Mouse (Mus musculus) midbrain, embryonic 12.5 days (tissue): ENCODE measurements at regions not wholly inside any gene's neighbourhood (a gene's known extent, or its start where the extent isn't known, plus 50 kb on each side); places are given as distances from the start of the nearest gene placed in this dataset.

Experiments
- ATAC-seq: fragments of 200-750 bp; cut with Nextera tagmentation; 2 replicates; pipeline ENCODE4 v1.8.0; 2017; ENCODE audit warnings: low read depth, moderate TSS enrichment, moderate library complexity; ENCODE audit not compliant: low FRiP score
- H3K27ac ChIP-seq: fragments of 300-500 bp; sonication (generic); replicated peaks from 2 replicates; pipeline ENCODE4 v1.5.1; 2016; ENCODE audit warnings: mild to moderate bottlenecking
- H3K27me3 ChIP-seq: fragments of 300-500 bp; sonication (generic); 2 replicates; pipeline ENCODE4 v1.6.1; 2016; ENCODE audit warnings: mild to moderate bottlenecking
- H3K36me3 ChIP-seq: fragments of 300-500 bp; sonication (generic); 2 replicates; pipeline ENCODE4 v1.6.1; 2016
- H3K4me1 ChIP-seq: fragments of 300-500 bp; sonication (generic); 2 replicates; pipeline ENCODE4 v1.6.1; 2016
- H3K4me2 ChIP-seq: fragments of 300-500 bp; sonication (generic); replicated peaks from 2 replicates; pipeline ENCODE4 v1.6.1; 2016; ENCODE audit warnings: mild to moderate bottlenecking, moderate library complexity
- H3K4me3 ChIP-seq: fragments of 300-500 bp; sonication (generic); 2 replicates; pipeline ENCODE4 v1.5.1; 2016; ENCODE audit warnings: mild to moderate bottlenecking
- H3K9ac ChIP-seq: fragments of 300-500 bp; sonication (generic); replicated peaks from 2 replicates; pipeline ENCODE4 v1.6.1; 2016; ENCODE audit warnings: mild to moderate bottlenecking, moderate library complexity
- H3K9me3 ChIP-seq: fragments of 300-500 bp; sonication (generic); 2 replicates; pipeline ENCODE4 v1.6.1; 2016; ENCODE audit warnings: mild to moderate bottlenecking
- WGBS: fragments of 180-500 bp; shearing (Covaris S2); methylation state at CpG from one replicate; pipeline ENCODE4 v1.1.7; 2016; 5-methylcytosine and 5-hydroxymethylcytosine counted together

DNA sequence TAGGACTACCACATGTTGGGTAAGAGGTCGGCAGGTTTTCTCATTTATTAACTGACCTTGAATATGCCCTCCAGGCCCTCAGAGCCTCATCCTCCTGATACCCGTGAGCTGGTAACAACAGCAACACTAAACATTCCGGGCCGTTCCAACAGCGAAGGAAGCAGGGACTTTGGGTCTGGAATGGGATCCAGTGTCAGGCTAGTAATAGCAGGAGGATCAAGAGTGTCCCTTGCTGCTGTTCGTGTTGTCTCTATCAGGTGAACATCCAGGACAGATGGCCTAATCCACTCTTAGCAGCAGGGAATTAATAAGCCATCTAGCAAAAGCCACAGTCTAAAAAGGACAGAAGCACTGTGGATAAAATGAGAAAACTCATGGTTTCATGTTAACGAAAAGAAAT lies 106.7 kb downstream of the Cpeb2 start:
- no peak for ATAC-seq
- 84% methylated on average over 7 of the region's 7 CpGs for WGBS

DNA sequence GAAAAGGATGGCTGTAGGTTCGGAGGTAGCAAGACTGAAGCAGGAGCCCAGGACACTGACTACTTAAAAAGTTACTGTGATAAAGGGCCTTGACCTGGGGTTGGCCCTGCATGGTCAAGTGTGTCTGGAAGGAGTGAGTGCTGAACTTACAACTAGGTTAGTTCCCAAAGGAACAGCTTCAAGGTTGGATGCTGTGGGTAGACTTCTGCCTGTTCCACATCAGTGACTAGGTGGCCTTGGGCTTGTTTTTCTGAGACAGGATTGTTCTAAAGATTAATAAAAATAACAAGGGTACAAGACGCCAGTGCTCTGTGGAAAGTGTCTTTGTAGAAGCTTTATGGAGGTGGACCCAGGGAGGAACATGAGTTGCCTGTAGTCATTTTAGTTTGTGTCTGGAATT lies 108.5 kb downstream of the Cpeb2 start:
- Histone ChIP-seq H3K4me3 (no peak overlapping the region), H3K36me3 (no peaks in the 10 kb centered on the region), H3K27me3 (no peaks in the 10 kb centered on the region), H3K9me3 (no peaks in the 10 kb centered on the region), H3K4me2 (no peak overlapping the region), H3K9ac (no peak overlapping the region), H3K27ac (no peak overlapping the region), H3K4me1 (no peaks in the 10 kb centered on the region)
- 85% methylated on average over 2 of the region's 2 CpGs for WGBS
- no peak for ATAC-seq

More for the DNA sequence above, 106.7 kb downstream of the Cpeb2 start:
- Histone ChIP-seq H3K4me3 (no peak overlapping the region), H3K4me2 (no peak overlapping the region), H3K9ac (no peak overlapping the region), H3K4me1 (no peaks in the 10 kb centered on the region), H3K27ac (no peak overlapping the region), H3K36me3 (no peaks in the 10 kb centered on the region), H3K27me3 (no peaks in the 10 kb centered on the region), H3K9me3 (no peaks in the 10 kb centered on the region)

DNA sequence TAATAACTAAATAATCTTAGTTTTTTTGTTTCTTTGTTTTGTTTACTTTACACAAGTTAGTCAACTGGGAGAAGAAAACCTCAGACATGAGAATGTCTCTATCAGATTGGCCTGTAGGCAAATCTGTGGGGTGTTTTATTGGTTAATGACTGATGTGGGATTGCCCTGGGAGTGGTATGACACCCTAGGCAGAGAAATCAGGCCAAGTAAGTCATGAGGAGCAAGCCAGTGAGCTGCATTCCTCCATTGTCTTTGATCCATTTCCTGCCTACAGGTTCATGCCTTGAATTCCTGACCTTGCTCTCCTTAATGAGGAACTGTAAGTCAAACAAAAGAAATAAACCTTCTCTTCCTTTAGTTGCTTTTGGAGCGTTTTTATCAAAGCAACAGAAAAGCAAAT lies 111.5 kb downstream of the Cpeb2 start:
- no peak for ATAC-seq
- Histone ChIP-seq H3K4me3 (no peak overlapping the region), H3K9me3 (no peaks in the 10 kb centered on the region), H3K9ac (no peak overlapping the region), H3K27ac (no peak overlapping the region), H3K36me3 (no peaks in the 10 kb centered on the region), H3K4me1 (no peaks in the 10 kb centered on the region), H3K27me3 (no peaks in the 10 kb centered on the region), H3K4me2 (no peak overlapping the region)
- WGBS = 87% methylated on average over 1 of the region's 1 CpGs

DNA sequence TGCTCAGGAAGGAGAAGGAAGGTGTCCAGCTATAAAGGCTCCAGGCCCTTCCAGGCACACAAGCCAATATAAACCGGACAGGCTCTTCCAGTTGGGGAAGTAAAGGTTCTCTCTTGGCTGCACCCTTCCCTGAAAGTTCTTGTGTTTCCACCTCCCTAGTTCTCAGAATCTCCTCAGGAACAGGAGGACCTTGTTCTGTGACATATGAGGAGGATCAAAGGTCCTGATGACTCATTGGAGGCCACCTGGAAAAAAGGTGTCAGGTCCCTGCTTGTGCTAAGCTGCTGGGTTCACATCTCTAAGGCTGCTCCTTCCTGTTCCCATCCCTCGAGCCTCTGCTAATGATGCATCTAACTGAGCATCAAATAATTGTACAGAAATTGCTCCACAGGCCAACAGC lies 118.0 kb downstream of the Cpeb2 start:
- Histone ChIP-seq H3K4me1 (peaks cover 16% of the 10 kb centered on the region), H3K27me3 (no peaks in the 10 kb centered on the region), H3K27ac (no peak overlapping the region), H3K9me3 (no peaks in the 10 kb centered on the region), H3K4me2 (no peak overlapping the region), H3K36me3 (no peaks in the 10 kb centered on the region), H3K9ac (no peak overlapping the region), H3K4me3 (no peak overlapping the region)
- no peak for ATAC-seq
- 84% methylated on average over 2 of the region's 2 CpGs for WGBS

DNA sequence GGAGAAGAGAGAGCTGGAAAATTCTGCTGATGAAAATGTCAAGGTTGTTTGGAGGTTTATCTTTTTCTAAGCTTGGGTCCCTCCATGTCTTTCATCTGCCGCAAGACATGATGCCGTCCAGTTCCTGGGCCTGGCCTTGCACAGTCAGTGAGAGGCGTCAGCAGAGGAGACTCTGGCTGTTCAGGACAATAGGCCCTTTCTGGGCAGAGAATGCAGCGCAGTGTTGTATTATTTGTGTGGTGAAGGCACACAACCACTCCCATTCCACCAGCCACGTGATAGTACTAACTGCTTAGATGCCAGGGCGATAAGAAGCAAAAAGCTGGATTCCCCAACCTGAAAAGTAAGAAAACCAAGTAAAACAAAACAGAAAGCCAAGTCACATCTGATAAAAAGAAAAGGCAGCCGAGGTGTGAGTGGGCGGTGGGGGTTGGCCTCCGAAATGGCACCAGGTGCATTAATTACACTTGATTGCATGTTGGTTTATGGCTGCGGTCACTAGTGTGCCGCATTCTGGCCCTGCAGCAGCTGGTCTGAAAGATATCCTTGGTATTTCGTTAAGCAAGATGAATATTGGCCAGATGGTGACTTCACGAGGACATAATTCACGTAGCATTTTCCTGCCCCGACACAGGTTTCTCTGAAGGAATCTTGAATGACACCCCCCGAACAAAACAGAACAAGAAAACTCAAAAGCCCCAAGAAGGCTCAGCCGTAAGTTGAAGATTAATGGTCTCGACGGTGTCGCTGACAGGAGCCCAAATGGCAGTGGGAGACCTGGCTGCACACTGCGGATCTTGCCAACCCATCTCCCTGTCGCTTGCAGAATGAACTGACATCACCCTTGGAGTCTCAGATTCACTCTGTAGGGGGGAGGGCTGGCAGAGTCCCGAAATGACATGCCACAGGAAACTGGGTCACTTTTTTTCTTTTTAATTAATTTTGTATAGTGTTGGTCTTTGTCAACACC lies 120.3 kb downstream of the Cpeb2 start:
- no peak for ATAC-seq

DNA sequence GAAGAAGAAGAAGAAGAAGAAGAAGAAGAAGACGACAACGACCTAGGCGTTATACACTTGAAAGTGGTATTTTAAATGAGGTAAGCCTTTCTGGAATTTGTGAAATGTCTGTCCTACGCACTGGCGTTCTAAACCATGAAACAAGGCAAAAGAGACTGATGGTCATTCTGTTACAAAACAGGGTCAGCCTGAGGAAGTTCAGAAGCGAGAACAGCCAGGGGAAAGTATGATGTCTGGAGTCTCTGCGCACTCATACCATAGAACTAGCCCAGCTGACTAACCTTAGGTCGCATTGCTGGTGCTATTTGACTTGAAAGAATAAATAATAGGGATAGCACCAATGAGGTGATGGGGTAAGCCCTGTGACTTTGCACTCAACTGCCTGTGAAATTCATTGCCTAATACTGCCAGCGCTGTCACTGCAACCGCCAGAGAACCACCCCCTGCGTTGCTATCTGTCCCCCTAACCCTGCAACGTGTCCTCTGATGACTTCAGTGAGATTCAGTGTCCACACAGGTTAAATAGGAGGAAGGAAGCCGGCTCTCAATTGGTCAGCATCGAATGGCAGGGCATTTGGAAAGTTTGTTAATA lies 121.5 kb downstream of the Cpeb2 start:
- 0 out of 2 replicates have a peak overlapping the region, but pooled peaks have one; percentile 28 for H3K9ac ChIP-seq
- peak overlapping the region; percentile 56 for H3K4me2 ChIP-seq
- ATAC-seq = peak; percentile 3; the same call in 1 of the 2 replicates
- peak overlapping the region; percentile 38 for H3K4me3 ChIP-seq
- H3K27me3 ChIP-seq = no peaks in the 10 kb centered on the region
- no peaks in the 10 kb centered on the region for H3K36me3 ChIP-seq
- peaks cover 18% of the 10 kb centered on the region for H3K4me1 ChIP-seq
- H3K9me3 ChIP-seq = no peaks in the 10 kb centered on the region
- H3K27ac ChIP-seq = no peak overlapping the region
- WGBS = 43% methylated on average over 14 of the region's 14 CpGs

More for the DNA sequence above, 120.3 kb downstream of the Cpeb2 start:
- no peak overlapping the region for H3K9ac ChIP-seq
- no peaks in the 10 kb centered on the region for H3K36me3 ChIP-seq
- H3K27ac ChIP-seq = no peak overlapping the region
- 82% methylated on average over 23 of the region's 23 CpGs for WGBS
- no peaks in the 10 kb centered on the region for H3K27me3 ChIP-seq
- H3K4me2 ChIP-seq = no peak overlapping the region
- no peaks in the 10 kb centered on the region for H3K9me3 ChIP-seq
- H3K4me3 ChIP-seq = no peak overlapping the region
- peaks cover 16% of the 10 kb centered on the region for H3K4me1 ChIP-seq

DNA sequence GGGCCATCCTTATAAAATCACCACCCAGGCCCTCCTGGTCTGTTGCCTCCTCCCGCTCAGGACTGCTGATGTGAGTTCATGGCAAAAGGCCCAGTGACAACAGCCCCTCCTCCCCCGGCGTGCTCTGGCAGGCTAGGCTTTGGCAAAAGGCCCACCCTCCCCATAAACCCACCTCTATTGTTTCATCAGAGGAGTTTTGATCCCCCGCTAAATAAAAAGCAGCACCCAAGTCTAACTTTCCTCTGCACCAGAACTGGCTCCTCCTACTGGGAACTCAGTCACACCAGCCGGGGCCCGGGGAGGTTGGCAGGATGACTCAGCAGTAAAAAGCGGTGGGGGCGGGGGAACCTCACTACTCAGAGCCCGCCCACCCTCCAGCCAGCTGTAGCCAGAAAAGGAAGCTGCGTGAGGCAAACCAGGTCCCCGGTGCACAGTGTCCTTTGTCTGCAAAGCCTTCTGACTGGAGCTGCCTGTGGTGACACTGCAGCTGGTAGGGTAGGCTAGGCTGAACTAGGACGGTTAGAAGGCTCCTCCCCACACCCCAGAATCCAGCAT lies 122.1 kb downstream of the Cpeb2 start:
- H3K4me3 ChIP-seq = peak overlapping the region; percentile 38
- H3K27ac ChIP-seq = peak overlapping the region; percentile 72
- peaks cover 18% of the 10 kb centered on the region for H3K4me1 ChIP-seq
- H3K9ac ChIP-seq = peak overlapping the region; percentile 28; the same call in 1 of the 2 replicates
- under 1% methylated on average over 12 of the region's 12 CpGs for WGBS
- H3K27me3 ChIP-seq = no peaks in the 10 kb centered on the region
- peak overlapping the region; percentile 56 for H3K4me2 ChIP-seq
- ATAC-seq = peak; percentile 97
- no peaks in the 10 kb centered on the region for H3K36me3 ChIP-seq
- no peaks in the 10 kb centered on the region for H3K9me3 ChIP-seq

DNA sequence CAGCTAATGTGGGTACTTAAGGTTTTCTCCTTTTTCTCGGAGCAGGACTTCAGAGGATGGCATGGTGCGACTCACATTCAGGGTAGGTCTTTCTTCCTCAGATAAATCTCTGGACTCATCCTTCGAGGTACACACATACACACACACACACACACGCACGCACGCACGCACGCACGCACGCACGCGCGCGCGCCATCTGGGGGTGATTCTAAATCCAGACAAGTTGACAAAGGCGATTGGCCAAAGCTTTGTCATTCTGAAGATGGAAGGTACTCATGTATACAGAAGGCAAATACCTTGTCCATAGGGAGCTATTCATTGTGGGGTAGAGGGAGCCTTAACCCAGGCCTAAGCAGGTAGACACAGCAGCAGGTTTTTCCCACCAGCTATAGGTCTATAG lies 122.9 kb downstream of the Cpeb2 start:
- WGBS = 84% methylated on average over 16 of the region's 16 CpGs
- no peak overlapping the region; the same call in 1 of the 2 replicates for H3K9ac ChIP-seq
- ATAC-seq = 0 out of 2 replicates have a peak, but pooled peaks have one; percentile 13
- peaks cover 18% of the 10 kb centered on the region for H3K4me1 ChIP-seq
- peak overlapping the region; percentile 72; the same call in 1 of the 2 replicates for H3K27ac ChIP-seq
- H3K4me3 ChIP-seq = no peak overlapping the region
- no peaks in the 10 kb centered on the region for H3K27me3 ChIP-seq
- H3K4me2 ChIP-seq = peak overlapping the region; percentile 56
- no peaks in the 10 kb centered on the region for H3K9me3 ChIP-seq
- no peaks in the 10 kb centered on the region for H3K36me3 ChIP-seq

DNA sequence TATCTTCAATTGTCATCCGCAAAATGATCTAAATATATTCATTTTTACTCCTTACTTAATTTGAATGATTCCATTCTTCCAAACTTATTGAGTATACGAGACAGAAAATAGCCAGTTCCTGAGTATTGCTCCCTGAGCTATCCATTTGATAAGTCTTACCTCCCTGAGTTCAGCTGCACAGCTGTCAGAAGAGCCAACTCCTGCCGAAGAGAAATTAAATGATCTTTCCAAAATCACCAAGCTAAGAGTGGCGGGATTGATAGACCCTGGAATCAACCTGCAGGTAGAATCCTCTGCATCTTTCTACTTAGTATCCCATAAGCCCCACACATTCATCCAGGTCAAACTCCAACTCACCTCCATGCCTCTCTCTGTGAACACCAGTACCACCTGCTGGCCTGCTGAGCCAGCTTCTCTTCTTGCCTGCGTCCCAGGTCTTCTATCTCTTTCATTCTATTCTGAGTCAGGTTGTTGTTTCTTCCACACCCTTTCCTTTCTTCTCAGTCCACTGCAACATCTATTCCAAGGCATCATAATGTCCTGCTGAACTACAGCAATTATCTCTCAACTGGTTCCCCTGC lies 124.2 kb downstream of the Cpeb2 start:
- H3K4me2 ChIP-seq = no peak overlapping the region
- 87% methylated on average over 5 of the region's 5 CpGs for WGBS
- no peak overlapping the region for H3K27ac ChIP-seq
- no peaks in the 10 kb centered on the region for H3K9me3 ChIP-seq
- H3K27me3 ChIP-seq = no peaks in the 10 kb centered on the region
- ATAC-seq = no peak
- H3K9ac ChIP-seq = no peak overlapping the region
- no peaks in the 10 kb centered on the region for H3K36me3 ChIP-seq
- H3K4me3 ChIP-seq = no peak overlapping the region
- H3K4me1 ChIP-seq = peaks cover 18% of the 10 kb centered on the region

DNA sequence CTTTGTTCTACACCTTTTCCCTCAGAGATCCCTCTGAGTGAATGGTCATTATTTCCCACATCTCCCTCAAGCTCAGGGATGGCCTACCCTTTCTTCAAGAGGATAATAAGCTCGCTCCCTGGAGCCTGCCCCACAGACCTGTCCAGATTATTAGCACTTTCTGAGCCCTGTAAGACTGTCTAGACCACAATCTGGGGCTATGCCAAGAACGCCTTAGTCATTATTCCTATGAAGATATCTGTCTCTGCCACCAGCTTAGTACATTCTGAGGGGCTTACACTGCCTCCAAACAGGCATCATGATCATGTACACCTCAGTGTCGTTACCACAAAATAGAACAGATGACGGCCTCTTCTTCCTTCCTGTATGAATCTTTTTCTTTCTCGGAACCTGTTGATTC lies 124.9 kb downstream of the Cpeb2 start:
- H3K9me3 ChIP-seq = no peaks in the 10 kb centered on the region
- H3K4me3 ChIP-seq = no peak overlapping the region
- 91% methylated on average over 5 of the region's 5 CpGs for WGBS
- H3K4me2 ChIP-seq = no peak overlapping the region
- H3K9ac ChIP-seq = no peak overlapping the region
- H3K4me1 ChIP-seq = peaks cover 18% of the 10 kb centered on the region
- no peaks in the 10 kb centered on the region for H3K36me3 ChIP-seq
- ATAC-seq = no peak
- no peaks in the 10 kb centered on the region for H3K27me3 ChIP-seq
- H3K27ac ChIP-seq = no peak overlapping the region

DNA sequence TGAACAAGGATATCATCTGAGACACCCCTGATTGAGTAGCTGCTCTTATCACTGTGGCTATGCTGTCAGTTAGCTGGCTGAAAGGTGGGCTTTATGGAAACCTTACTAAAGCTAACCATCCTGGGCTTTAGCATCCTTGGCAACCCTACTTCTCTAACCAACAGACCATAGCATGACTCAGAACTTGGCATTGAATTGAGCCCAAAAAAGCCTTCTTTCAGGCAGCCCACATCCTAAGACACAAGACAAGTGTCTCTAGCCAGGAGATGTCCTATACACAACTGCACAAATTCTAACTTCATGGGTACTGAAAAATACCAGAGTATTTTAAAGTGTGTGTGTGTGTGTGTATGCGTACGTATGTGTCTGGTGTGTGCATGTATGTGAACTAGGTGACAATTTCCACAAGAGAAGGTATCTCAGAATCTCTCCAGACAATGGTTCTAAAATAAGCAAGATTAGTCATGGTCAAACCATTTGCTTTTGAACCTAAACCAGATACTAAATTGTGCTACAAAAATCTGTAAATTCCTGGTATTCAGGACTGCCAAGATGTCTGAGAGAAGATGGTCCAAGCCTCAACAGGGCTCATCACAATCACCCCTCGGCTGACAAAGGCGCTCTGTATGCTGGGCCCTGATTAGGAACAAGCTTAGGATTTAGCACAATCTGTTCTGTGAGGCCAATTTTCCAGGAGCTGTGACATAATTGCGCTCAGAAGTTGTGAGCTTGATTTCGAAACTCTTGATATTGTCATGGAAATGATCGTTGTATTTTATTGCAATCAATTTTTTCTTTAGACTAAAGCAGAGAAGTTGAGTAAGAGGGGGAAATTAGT lies 126.2 kb downstream of the Cpeb2 start:
- H3K4me3 ChIP-seq = no peak overlapping the region
- H3K4me1 ChIP-seq = peaks cover 18% of the 10 kb centered on the region
- H3K9ac ChIP-seq = no peak overlapping the region
- no peak for ATAC-seq
- no peaks in the 10 kb centered on the region for H3K9me3 ChIP-seq
- no peak overlapping the region for H3K4me2 ChIP-seq
- H3K27ac ChIP-seq = no peak overlapping the region
- H3K36me3 ChIP-seq = no peaks in the 10 kb centered on the region
- no peaks in the 10 kb centered on the region for H3K27me3 ChIP-seq
- WGBS = 77% methylated on average over 7 of the region's 7 CpGs
